Mouse (Mus musculus): ENCODE measurements around the gene Cass4.

GRCm38 (mm10) chr2:172477350-172477749 lies 83.8 kb downstream of the Cass4 start:
- no peak for TF ChIP-seq TCF12 (IDR thresholded peaks at IDR 0.05; ENCODE audit: low read depth, low read length)
- TF ChIP-seq POLR2A (IDR thresholded peaks at IDR 0.05; ENCODE audit: low read depth, low read length) = no peak
- no peak for TF ChIP-seq USF1 (IDR thresholded peaks at IDR 0.05; ENCODE audit: low read depth, low read length)
- TF ChIP-seq USF2 (conservative IDR thresholded peaks at IDR 0.05; ENCODE audit: low read depth, low read length) = no peak
- TF ChIP-seq EP300 (IDR thresholded peaks at IDR 0.05; ENCODE audit: low read length) = no peak

Measured in CH12.LX (cell line).